Mouse (Mus musculus) cerebellum, adult 2 months (tissue): ENCODE results near the gene Mllt10. TPM values are rescaled to one million over a fixed set of nuclear protein-coding genes. Genes with fewer than 3 reads are reported as not detected.

Experiments used
- DNase-seq, 2 experiments: peaks; one replicate each; pipeline ENCODE4 v3.0.0; 2021
- H3K27ac ChIP-seq: fragments of 200-500 bp; 2 replicates; pipeline ENCODE4 v1.5.1; 2012; ENCODE audit warnings: low read length, control low read depth, inconsistent platforms; ENCODE audit not compliant: insufficient read depth
- H3K27me3 ChIP-seq: fragments of 200-500 bp; 2 replicates; pipeline ENCODE4 v1.6.1; 2012; ENCODE audit warnings: inconsistent platforms, mild to moderate bottlenecking, low read length, moderate library complexity; ENCODE audit not compliant: control insufficient read depth, insufficient read depth
- H3K4me1 ChIP-seq: fragments of 200-500 bp; 2 replicates; pipeline ENCODE4 v1.6.1; 2011; ENCODE audit warnings: low read length; ENCODE audit not compliant: control insufficient read depth, insufficient read depth
- H3K4me3 ChIP-seq: fragments of 200-500 bp; replicated peaks from 2 replicates; pipeline ENCODE3; 2011; ENCODE audit warnings: mild to moderate bottlenecking, low read depth, low read length, control low read depth; ENCODE audit not compliant: insufficient read depth
- CTCF ChIP-seq: fragments of 200-500 bp; IDR thresholded peaks from 2 replicates; pipeline ENCODE4 v1.5.1; 2011; ENCODE audit warnings: low read depth, mild to moderate bottlenecking, control low read depth, low read length, moderate library complexity, borderline replicate concordance; ENCODE audit not compliant: insufficient read depth
- POLR2A ChIP-seq: fragments of 200-500 bp; IDR thresholded peaks from 2 replicates; pipeline ENCODE4 v1.6.1; 2011; ENCODE audit warnings: low read length, control low read depth, borderline replicate concordance; ENCODE audit not compliant: insufficient read depth
- WGBS: fragments of 180-500 bp; shearing (Covaris S2); methylation state at CpG from one replicate; pipeline ENCODE4 v1.1.7; 2018; 5-methylcytosine and 5-hydroxymethylcytosine counted together
- polyA plus RNA-seq: library from polyadenylated mRNA; depleted of rRNA; stranded (reverse); fragments of >200 nt; gene quantifications from 2 replicates; pipeline ENCODE4 v1.2.3, GENCODE M21; 2012

The Mllt10 gene
- polyA plus RNA-seq, 1 experiment = 45.6 TPM

DNA sequence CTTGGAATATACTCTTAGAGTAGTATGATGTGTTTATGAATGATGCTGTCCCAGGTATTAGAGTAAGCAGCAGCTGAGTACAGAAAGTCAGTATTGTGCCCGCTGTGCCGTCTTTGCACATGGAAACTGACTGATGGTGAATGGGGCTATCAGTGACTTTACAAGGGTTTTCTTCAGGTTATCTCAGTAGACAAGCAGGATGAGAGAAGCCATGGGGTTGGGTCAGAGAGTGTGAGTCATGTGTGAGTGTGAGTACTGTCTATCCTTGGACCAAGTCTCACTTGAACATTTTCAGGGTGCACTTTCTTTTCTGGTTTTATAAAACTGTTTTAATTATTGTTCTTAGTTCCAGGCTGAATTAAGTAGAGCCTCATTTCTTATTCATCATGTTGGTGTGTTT lies 133.3 kb downstream of the Mllt10 start:
- TF ChIP-seq POLR2A (no peak), CTCF (no peak)
- Histone ChIP-seq H3K4me3 (no peak overlapping the region), H3K27ac (no peak overlapping the region), H3K4me1 (no peaks in the 10 kb centered on the region), H3K27me3 (no peaks in the 10 kb centered on the region)
- 95% methylated on average over 2 of the region's 2 CpGs for WGBS
- DNase-seq = no peak

DNA sequence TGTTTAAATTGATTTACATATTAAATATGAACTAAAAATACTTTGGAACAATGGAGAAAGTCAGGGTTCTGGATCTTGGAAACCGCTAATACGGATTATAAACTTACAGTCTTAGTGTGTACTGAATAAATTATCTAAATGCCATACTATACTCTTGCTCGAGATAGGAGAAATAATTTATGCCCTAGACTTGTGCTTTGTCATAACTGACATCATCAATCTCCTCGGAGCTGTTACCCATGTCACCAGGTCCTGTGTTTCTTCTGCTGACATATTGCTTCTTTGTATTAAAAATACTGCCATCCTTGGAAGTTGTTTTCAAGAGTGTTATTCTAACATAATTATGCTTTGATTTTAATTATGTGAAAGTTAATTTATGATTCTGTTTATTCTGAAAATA lies 140.2 kb downstream of the Mllt10 start:
- H3K4me3 ChIP-seq = no peak overlapping the region
- no peaks in the 10 kb centered on the region for H3K27me3 ChIP-seq
- WGBS = 82% methylated on average over 4 of the region's 4 CpGs
- H3K4me1 ChIP-seq = no peaks in the 10 kb centered on the region
- TF ChIP-seq CTCF = no peak
- no peak for TF ChIP-seq POLR2A
- H3K27ac ChIP-seq = no peak overlapping the region
- DNase-seq = no peak

- peak in 1 of 2 experiments; percentile 38 for DNase-seq
- Histone ChIP-seq H3K27me3 (no peaks in the 10 kb centered on the region), H3K4me3 (no peak overlapping the region), H3K27ac (no peak overlapping the region), H3K4me1 (no peaks in the 10 kb centered on the region)
- TF ChIP-seq CTCF (no peak), POLR2A (no peak)
- WGBS = 52% methylated on average over 3 of the region's 3 CpGs
Measured at GRCm38 (mm10) chr2:18195691-18196396, 140.8 kb downstream of the Mllt10 start.

- Histone ChIP-seq H3K4me3 (no peak overlapping the region), H3K4me1 (peaks cover 4% of the 10 kb centered on the region; the same call in 1 of the 2 replicates), H3K27ac (no peak overlapping the region), H3K27me3 (no peaks in the 10 kb centered on the region)
- WGBS = 92% methylated on average over 1 of the region's 1 CpGs
- no peak for DNase-seq
- TF ChIP-seq CTCF (no peak), POLR2A (no peak)
Measured at GRCm38 (mm10) chr2:18201820-18202462, 146.9 kb downstream of the Mllt10 start.

DNA sequence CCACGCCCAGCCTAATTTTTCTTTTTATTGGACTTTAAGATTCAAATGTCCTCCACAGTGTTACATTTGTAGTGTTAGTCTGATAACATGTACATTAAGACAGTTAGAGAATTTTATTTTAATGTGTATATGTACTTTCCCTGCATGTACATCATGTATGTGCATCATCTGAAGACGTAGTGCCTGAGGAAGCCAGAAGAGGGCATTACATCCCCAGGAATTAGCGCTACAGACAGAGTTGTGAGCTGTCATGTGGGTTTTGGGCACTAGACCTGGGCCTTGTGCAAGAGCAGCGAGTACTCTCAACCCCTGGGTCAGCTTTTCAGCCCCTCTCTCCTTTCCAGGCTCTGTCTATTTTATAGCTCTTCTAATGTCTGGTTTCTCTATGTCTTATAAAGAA lies 147.9 kb downstream of the Mllt10 start:
- TF ChIP-seq CTCF = peak; percentile 19; the same call in 1 of the 2 replicates
- TF ChIP-seq POLR2A = no peak
- 89% methylated on average over 4 of the region's 4 CpGs for WGBS
- no peak overlapping the region for H3K27ac ChIP-seq

GRCm38 (mm10) chr2:18205118-18205517 lies 150.1 kb downstream of the Mllt10 start:
- H3K4me3 ChIP-seq = no peak overlapping the region
- DNase-seq = peak in 1 of 2 experiments; percentile 23
- H3K27ac ChIP-seq = no peak overlapping the region
- no peaks in the 10 kb centered on the region for H3K27me3 ChIP-seq
- 74% methylated on average over 3 of the region's 3 CpGs for WGBS
- peaks cover 13% of the 10 kb centered on the region for H3K4me1 ChIP-seq
- TF ChIP-seq POLR2A (no peak), CTCF (peak; percentile 41; the same call in 1 of the 2 replicates)

More for the DNA sequence above, 147.9 kb downstream of the Mllt10 start:
- Histone ChIP-seq H3K4me3 (no peak overlapping the region), H3K4me1 (peaks cover 4% of the 10 kb centered on the region; the same call in 1 of the 2 replicates), H3K27me3 (no peaks in the 10 kb centered on the region)
- no peak for DNase-seq

DNA sequence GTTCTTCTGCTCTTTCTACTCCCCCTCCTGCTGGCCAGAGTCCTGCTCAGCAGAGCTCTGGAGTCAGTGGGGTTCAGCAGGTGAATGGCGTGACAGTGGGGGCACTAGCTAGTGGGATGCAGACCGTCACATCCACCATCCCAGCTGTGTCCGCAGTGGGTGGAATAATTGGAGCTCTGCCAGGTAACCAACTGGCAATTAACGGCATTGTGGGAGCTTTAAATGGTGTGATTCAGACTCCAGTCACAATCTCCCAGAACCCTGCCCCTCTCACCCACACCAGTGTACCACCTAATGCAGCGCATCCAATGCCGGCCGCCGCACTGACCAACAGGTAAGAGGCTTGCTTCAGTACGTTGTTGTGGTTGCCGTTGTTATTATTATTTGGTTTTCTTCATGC lies 151.8 kb downstream of the Mllt10 start:
- TF ChIP-seq POLR2A (no peak), CTCF (no peak)
- H3K4me1 ChIP-seq = peaks cover 13% of the 10 kb centered on the region
- H3K27me3 ChIP-seq = no peaks in the 10 kb centered on the region
- peak in 1 of 2 experiments; percentile 26 for DNase-seq
- WGBS = 64% methylated on average over 10 of the region's 10 CpGs
- H3K4me3 ChIP-seq = no peak overlapping the region
- H3K27ac ChIP-seq = no peak overlapping the region

DNA sequence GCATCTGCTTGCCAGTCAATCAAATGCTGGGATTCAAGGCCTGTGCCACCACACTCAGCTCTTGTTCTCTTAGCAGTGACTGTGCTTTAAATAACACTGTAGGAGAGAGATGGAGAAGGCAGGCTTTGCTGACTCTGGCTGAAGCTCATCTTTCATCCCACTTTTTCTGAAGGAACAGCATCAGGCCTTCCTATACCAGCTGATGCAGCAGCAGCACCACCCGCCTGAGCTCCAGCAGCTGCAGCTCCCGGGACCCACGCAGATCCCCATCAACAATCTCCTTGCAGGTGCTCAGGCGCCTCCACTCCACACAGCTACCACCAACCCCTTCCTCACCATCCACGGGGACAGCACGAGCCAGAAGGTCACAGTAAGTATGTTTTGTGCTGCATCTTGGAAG lies 153.5 kb downstream of the Mllt10 start:
- 63% methylated on average over 6 of the region's 6 CpGs for WGBS
- TF ChIP-seq POLR2A (no peak), CTCF (no peak)
- peaks cover 13% of the 10 kb centered on the region for H3K4me1 ChIP-seq
- H3K27me3 ChIP-seq = no peaks in the 10 kb centered on the region
- DNase-seq = no peak
- peak overlapping the region; percentile 75 for H3K27ac ChIP-seq
- H3K4me3 ChIP-seq = no peak overlapping the region
